Mouse (Mus musculus) bone marrow, adult 2 months (tissue): ENCODE data around the gene Rps2.

Source experiments
- CTCF ChIP-seq: fragments of 200-500 bp; IDR thresholded peaks from 2 replicates; pipeline ENCODE4 v1.5.1; 2011; ENCODE audit warnings: low read length, control low read depth; ENCODE audit not compliant: control insufficient read depth, insufficient read depth
- POLR2A ChIP-seq: fragments of 200-500 bp; IDR thresholded peaks from 2 replicates; pipeline ENCODE4 v1.6.1; 2011; ENCODE audit warnings: low read depth, mild to moderate bottlenecking, control low read depth, low read length, borderline replicate concordance; ENCODE audit not compliant: control insufficient read depth

DNA sequence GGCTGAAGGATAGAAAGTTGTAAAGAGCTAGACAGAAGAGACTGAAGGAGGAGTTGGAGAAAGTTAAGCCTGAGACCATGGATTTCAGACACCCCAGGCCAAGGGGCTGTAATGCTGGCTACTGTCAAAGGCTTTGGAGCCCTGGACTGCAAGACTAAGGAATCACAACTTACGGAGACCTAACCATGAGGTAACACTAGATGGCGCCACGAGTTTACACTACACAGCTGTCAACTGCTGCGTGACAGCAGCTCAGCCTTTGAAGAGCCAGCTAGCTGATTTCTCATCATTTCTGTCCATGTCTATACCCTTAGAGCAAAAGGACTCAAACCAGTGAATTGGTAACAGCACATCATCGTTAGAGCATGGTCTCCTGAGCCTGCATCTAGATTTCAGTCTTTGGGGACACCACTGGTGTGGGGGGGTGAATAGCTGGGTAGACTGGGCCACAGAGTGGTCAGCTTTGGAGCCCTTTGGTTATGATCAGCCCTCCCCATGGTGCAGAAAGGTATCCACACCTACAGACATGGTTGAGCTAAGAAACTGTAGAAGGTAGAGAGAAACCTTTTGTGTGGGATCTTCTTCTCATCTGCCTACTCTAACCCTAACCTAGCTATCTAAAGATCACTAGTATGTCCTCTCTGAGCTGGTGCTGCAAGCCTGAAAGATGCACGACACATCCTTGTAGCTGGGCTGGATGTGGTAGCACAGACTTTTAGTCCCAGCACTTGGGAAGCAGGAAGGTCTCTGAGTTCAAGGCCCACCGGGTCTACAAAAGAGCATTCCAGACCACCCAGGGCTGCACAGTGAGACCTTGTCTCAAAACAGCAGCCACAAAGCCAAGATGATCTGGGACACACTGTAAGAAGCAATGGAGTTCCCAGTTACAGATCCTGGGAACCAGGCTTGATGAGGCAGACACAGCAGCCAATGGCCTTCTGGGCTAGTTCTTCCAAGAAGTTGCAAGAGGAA is 27.9 kb downstream of the Rps2 start:
- TF ChIP-seq POLR2A: no peak
- TF ChIP-seq CTCF: peak; percentile 87
